Mouse (Mus musculus) mouse embryonic stem cell (cell line): ENCODE measurements at regions not wholly inside any gene's neighbourhood (a gene's known extent, or its start where the extent isn't known, plus 50 kb on each side); places are given as distances from the start of the nearest gene placed in this dataset.

Experiments used
- in situ Hi-C, 2 experiments: fragments of 300-500 bp; cut with MboI; formaldehyde crosslinking; loops; 1 replicate in 1 of 2; 3 replicates in 1 of 2; pipeline ENCODE4 v1.14.3; 2019 to 2020; ENCODE audit warnings: low sequenced_read_pairs in 2 of 2, low pct_unique_long_range_greater_than_20kb in 1 of 2, mixed read lengths in 1 of 2; ENCODE audit not compliant: unreplicated experiment in 1 of 2

- in situ Hi-C loops = no loop called here
These were observed 54.7 kb upstream of the Usp25 start for GRCm38 (mm10) chr16:76958597-76959392.

DNA sequence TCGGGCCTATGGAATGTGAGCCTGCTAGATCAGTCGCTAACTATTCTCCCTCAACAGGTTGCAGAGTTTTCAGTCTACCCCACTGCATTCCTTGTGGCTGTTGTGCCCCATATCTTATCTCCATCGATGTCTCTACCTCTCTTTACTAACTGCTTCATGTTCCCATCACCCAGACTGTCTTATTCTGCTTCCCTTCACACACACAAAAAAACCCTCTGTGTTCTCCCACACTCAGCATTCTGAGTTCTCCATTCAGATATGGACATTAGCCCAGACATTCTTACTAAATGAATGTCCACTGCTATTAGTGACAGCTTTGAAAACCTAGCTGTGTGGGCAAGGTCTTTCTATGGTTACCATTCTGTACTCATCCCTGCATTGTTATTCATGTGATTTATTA, 56.0 kb upstream of the Usp25 start:
- in situ Hi-C loops = no loop called here

- in situ Hi-C loops = no loop called here
These were observed 56.4 kb upstream of the Usp25 start for GRCm38 (mm10) chr16:76957090-76957489.

DNA sequence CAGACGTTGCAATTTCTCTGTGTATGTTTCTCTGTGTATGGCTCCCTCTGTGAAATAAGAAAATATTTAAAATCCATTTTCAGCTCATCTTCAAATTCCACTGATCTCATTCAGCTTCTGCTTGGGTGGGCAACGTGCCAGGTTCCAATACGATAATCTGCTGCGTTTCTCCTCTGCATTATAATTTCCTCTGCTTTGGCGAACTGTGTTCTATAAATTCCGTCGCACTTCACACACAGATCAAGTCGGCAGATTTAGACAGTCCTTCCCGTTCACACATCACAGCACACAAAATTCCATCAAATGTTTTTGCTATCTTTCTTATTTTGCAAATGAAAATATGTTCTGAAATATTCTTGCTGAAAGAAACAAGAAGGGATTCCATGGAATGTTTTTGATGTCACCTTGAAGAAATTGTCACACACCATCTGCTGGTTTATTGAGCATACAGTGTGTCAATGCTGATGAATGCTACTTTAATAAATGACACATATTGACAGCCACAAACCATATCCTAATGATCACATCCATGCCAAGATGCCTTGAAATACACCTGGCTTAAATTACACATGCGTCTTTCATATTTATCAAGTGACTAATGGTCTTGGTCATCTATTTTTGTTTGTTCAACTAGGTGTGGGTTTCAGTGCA, 62.5 kb upstream of the Usp25 start:
- in situ Hi-C loops = no loop called here

GRCm38 (mm10) chr16:76947011-76947410, 66.5 kb upstream of the Usp25 start:
- in situ Hi-C loops = no loop called here

DNA sequence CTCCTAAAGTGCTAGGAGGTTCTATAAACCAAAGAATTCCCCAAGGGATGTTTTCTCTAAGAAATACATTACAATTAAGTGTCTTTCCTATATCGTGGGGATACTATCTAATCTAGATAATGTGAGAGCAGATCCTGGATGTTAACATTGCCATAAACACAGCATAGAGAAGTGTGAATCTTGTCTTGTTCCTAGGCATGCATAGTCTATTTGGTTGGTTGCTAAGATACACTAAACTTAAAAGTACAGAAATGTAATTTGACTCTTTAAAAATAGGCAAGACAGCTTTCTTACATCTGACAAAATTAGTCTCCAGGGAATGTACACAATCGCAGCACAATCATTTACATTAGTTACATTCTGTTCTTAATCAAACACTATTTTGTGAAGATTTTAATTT, 75.4 kb upstream of the Usp25 start:
- in situ Hi-C loops = no loop called here

GRCm38 (mm10) chr16:76927901-76928300, 85.6 kb upstream of the Usp25 start:
- in situ Hi-C loops = no loop called here

- in situ Hi-C loops = loop anchor here in 1 of 2 experiments (25.0 kb wide), 1 partner anchor 733 kb away; no protein-coding TSS in a partner anchor
These were observed 93.4 kb upstream of the Usp25 start for GRCm38 (mm10) chr16:76920137-76920536.

DNA sequence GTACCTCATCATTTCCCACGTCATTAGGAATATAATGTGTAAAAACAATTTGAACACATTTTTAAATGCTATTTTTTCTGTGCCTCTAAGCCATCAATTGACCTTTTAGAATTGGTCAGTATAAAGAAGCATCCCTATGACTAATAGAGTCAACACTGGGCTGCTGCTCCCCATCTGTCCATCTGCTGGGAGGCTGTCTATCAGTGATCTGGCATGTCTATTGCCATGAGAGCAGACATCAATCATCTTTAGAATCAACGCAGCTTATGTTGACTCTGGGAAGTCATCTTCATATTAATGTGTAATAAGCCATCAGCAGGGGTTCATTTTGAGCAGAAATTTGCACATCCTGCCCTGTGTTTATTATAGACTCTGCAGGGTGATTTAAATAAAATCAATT, 94.9 kb upstream of the Usp25 start:
- in situ Hi-C loops = loop anchor here in 1 of 2 experiments (25.0 kb wide), 1 partner anchor 731 kb away; no protein-coding TSS in a partner anchor

DNA sequence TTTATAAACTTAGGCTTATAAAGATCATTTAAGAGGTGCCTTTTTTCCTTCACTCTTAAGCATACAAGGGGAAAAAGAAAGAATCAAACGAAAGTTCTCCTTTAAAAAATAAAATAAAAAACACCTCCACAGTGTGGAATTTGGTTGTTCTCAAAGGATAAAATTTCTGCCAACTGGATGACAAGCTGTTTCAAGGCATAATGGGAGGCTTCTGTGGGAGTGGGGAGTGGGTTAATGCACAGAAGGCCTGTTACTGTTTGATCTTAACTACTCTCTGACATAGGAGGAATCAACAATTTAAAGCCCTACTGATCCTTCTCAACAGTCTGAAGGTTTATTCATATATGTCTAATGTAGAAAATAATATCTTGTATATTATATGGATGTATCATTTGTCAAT, 99.2 kb upstream of the Usp25 start:
- in situ Hi-C loops = loop anchor here in 1 of 2 experiments (25.0 kb wide), 1 partner anchor 727 kb away; no protein-coding TSS in a partner anchor

DNA sequence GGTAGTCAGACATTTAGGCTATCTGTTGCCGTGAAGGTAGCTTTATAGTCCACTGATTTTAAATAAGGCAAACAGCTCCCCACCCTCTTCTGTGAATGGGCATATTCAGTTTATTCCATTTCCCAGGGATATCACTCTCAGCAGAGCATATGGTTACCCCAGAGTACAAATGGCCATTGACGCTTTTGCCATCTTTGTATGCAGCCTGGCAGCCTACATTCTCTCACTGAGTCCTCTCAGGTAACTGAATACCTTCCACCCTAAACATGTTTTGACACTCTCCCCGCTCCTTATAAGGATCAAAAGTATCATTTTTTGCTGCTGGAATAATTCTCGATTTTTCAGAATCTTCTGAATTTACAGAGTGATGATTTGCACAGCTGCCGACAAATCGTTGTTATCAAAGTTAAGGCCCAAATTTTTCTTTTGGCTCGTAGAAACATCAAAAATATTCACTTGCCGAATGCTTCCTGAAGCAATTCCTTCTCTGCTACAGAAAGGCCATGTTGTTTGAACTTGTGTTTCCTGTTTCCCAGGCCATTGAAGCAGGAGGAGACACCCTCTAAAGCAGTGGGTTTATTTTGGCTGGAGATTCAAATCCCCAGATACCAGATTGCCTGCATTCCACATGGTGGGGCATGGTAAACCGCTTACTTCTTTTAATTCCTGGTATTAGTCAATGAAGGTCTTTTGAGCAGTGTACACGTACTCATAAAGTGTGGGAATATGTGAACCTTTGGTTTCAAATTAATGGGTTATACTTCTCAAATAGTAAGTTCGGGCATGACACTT, 108.1 kb upstream of the Usp25 start:
- in situ Hi-C loops = loop anchor here in 1 of 2 experiments (25.0 kb wide), 1 partner anchor 718 kb away; no protein-coding TSS in a partner anchor

- in situ Hi-C loops = no loop called here
These were observed 114.4 kb upstream of the Usp25 start for GRCm38 (mm10) chr16:76899083-76899482.

- in situ Hi-C loops = no loop called here
These were observed 117.2 kb upstream of the Usp25 start for GRCm38 (mm10) chr16:76896305-76896704.

- in situ Hi-C loops = no loop called here
These were observed 117.7 kb upstream of the Usp25 start for GRCm38 (mm10) chr16:76895781-76896180.

DNA sequence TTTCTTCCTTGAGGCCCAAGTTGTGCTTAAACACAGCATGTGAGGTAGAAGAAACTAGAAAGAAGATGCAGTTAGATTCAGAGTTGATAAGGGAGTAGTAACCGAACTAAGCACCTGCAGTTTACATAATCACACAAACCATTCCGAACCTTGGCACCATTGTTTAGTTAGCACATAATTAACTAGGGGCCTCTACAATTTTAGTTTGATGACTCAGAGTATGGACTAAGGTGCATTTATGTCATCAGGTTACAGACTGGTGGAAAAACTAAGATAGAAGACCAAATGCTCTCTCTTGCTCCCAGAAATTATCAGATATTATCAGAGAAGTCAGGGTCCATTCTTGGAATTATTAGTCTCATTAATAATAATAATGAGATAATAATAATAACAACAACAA, 134.9 kb upstream of the Usp25 start:
- in situ Hi-C loops = no loop called here

DNA sequence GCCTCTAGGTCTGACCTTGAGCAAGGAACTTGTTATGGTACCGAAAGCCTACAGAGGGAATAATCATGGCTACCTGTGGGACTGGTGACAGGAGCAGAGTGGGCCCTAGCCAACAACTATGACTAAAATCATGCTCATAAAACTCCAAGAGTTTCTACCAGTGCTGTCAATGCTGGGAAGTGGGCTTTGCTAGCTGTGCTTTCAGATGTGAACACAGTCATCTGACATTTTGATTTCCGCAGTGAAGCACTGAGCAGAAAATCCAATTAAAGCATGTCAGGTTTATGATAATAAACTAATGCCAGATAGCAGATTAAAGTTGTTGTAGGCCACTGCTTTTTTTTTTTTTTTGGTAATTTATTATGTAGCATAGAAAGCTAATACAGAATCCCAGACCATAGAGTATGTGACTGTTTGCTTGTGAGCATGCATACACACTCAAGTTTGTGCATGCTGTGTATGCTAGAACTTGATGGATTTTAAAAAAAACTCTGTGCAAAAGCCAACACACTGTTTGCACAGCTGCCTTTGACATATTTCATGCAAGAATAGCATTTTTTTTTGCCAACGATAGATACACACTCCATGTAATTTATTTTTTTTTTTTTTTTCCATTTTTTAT, 138.0 kb upstream of the Usp25 start:
- in situ Hi-C loops = no loop called here

DNA sequence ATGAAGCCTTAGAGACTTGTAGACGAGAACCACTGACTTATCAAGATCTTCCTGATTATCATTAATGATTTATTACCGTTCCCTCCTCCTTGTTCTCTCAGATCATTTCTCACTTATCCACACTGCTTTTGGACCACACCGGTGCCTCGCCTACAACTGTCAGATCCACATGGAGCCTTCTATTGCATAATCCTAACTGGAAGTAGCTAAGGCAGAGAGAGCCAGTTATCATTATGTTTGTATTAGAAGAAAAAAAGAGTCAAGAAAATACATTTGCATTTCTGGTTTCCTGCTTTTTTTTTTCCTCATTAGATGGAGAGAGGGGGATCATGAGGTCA, 147.1 kb upstream of the Usp25 start:
- in situ Hi-C loops = no loop called here

DNA sequence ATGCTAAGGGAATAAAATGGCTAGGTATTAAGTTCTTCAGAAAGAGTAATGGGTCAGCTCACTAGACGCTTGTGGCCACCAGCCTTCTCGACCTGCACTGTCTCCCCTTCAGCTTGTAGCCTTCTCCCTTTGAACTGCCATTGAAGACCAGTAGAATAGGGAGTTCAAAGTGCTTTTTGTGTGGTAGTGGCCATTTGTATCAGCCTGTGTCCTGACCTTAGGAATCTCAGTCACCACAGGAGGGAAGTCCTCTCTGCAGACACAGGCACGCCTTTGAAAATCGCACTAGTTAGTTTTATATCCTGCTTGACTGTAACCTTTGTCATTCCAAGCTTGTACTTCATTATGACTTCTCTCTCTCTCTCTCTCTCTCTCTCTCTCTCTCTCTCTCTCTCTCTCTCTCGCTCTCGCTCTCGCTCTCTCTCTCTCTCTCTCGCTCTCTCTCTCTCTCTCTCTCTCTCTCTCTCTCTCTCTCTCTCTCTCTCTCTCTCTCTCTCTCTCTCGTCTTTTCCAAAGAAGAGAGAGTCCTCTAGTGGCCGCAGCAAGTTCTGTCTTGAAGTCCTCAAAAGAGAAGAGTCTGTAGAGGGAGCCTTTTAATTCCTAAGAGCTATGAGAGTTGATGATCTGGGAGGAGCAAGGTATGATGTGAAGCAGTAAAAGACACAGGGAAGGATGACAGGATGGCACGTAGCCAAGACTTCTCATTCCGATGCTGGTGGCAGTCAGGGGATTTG, 147.6 kb upstream of the Usp25 start:
- in situ Hi-C loops = no loop called here
